Mouse (Mus musculus) cerebellum, adult 2 months (tissue): ENCODE data around the gene Myo9b. TPM values are rescaled to one million over a fixed set of nuclear protein-coding genes. Genes with fewer than 3 reads are reported as not detected.

Experiments
- DNase-seq, 2 experiments: peaks; one replicate each; pipeline ENCODE4 v3.0.0; 2021
- H3K27ac ChIP-seq: fragments of 200-500 bp; 2 replicates; pipeline ENCODE4 v1.5.1; 2012; ENCODE audit warnings: low read length, control low read depth, inconsistent platforms; ENCODE audit not compliant: insufficient read depth
- H3K27me3 ChIP-seq: fragments of 200-500 bp; 2 replicates; pipeline ENCODE4 v1.6.1; 2012; ENCODE audit warnings: inconsistent platforms, mild to moderate bottlenecking, low read length, moderate library complexity; ENCODE audit not compliant: control insufficient read depth, insufficient read depth
- H3K4me1 ChIP-seq: fragments of 200-500 bp; 2 replicates; pipeline ENCODE4 v1.6.1; 2011; ENCODE audit warnings: low read length; ENCODE audit not compliant: control insufficient read depth, insufficient read depth
- H3K4me3 ChIP-seq: fragments of 200-500 bp; replicated peaks from 2 replicates; pipeline ENCODE3; 2011; ENCODE audit warnings: mild to moderate bottlenecking, low read depth, low read length, control low read depth; ENCODE audit not compliant: insufficient read depth
- CTCF ChIP-seq: fragments of 200-500 bp; IDR thresholded peaks from 2 replicates; pipeline ENCODE4 v1.5.1; 2011; ENCODE audit warnings: low read depth, mild to moderate bottlenecking, control low read depth, low read length, moderate library complexity, borderline replicate concordance; ENCODE audit not compliant: insufficient read depth
- POLR2A ChIP-seq: fragments of 200-500 bp; IDR thresholded peaks from 2 replicates; pipeline ENCODE4 v1.6.1; 2011; ENCODE audit warnings: low read length, control low read depth, borderline replicate concordance; ENCODE audit not compliant: insufficient read depth
- WGBS: fragments of 180-500 bp; shearing (Covaris S2); methylation state at CpG from one replicate; pipeline ENCODE4 v1.1.7; 2018; 5-methylcytosine and 5-hydroxymethylcytosine counted together
- polyA plus RNA-seq: library from polyadenylated mRNA; depleted of rRNA; stranded (reverse); fragments of >200 nt; gene quantifications from 2 replicates; pipeline ENCODE4 v1.2.3, GENCODE M21; 2012

Myo9b gene
- polyA plus RNA-seq, 1 experiment: 28.9 TPM

GRCm38 (mm10) chr8:71351117-71351516, 78.6 kb downstream of the Myo9b start:
- H3K4me1 ChIP-seq: no peaks in the 10 kb centered on the region
- H3K4me3 ChIP-seq: no peak overlapping the region
- no peak overlapping the region for H3K27ac ChIP-seq
- H3K27me3 ChIP-seq: no peaks in the 10 kb centered on the region
- TF ChIP-seq POLR2A: no peak
- no peak for TF ChIP-seq CTCF
- 57% methylated on average over 3 of the region's 3 CpGs for WGBS
- DNase-seq: no peak

GRCm38 (mm10) chr8:71351520-71351919, 79.0 kb downstream of the Myo9b start:
- H3K4me1 ChIP-seq: no peaks in the 10 kb centered on the region
- H3K27ac ChIP-seq: no peak overlapping the region
- WGBS: 94% methylated on average over 1 of the region's 1 CpGs
- DNase-seq: no peak
- TF ChIP-seq POLR2A (no peak), CTCF (no peak)
- H3K4me3 ChIP-seq: no peak overlapping the region
- H3K27me3 ChIP-seq: no peaks in the 10 kb centered on the region

- 88% methylated on average over 3 of the region's 3 CpGs for WGBS
- no peaks in the 10 kb centered on the region for H3K27me3 ChIP-seq
- no peak overlapping the region for H3K4me3 ChIP-seq
- no peak for TF ChIP-seq POLR2A
- no peak for TF ChIP-seq CTCF
- DNase-seq: no peak
- H3K27ac ChIP-seq: no peak overlapping the region
- no peaks in the 10 kb centered on the region for H3K4me1 ChIP-seq
Observed at GRCm38 (mm10) chr8:71358026-71358425, 85.5 kb downstream of the Myo9b start.

DNA sequence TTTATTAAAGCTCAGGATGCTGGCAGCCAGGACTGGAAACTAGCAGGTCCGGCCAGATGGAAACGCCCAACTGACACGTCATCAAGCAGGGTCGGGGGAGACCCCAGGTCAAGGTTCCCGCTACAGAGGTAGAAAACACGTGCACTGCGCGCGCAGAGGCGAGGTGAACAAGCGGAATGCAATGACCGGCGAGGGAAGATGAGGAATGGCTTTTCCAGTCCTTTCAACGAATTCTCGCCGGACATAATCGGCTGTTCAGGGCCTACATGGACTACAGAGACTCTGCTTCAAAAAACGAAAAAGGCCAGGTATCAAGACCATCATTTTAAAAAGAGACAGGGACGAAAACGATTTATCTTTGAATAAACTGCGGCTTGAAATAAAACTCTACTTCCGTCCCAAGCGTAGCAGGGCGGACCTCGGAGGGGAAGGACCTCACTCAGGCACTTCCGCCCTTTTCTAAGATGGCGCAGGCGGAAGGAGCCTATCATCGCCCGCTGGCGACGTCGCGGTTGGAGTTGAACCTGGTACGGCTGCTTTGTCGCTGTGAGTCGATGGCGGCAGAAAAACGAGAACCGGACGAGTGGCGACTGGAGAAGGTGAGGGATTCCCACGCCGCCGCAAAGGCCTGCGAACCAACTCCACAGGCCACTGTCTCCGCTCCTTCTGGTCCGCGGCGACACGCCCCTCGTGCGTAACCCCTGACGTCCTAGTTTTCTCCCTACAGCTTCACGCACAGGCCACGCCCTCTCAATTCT, 94.4 kb downstream of the Myo9b start, which contains the start of gene Use1:
Use1 (plus strand) TSS at position 78 of the 758 bp plus-strand sequence.
- Histone ChIP-seq H3K4me1 (peaks cover 5% of the 10 kb centered on the region; the same call in 1 of the 2 replicates), H3K4me3 (peak within 1 kb of the TSS; percentile 60), H3K27me3 (no peaks in the 10 kb centered on the region), H3K27ac (peak within 1 kb of the TSS; percentile 71)
- TF ChIP-seq POLR2A (peak; percentile 73; the same call in 1 of the 2 replicates), CTCF (no peak)
- WGBS: under 1% methylated on average over 56 of the region's 56 CpGs
- DNase-seq: peak; percentile 92 to 93

- peaks cover 5% of the 10 kb centered on the region; the same call in 1 of the 2 replicates for H3K4me1 ChIP-seq
- H3K27me3 ChIP-seq: no peaks in the 10 kb centered on the region
- 23% methylated on average over 17 of the region's 17 CpGs for WGBS
- peak overlapping the region; percentile 62 for H3K27ac ChIP-seq
- peak overlapping the region; percentile 60 for H3K4me3 ChIP-seq
- TF ChIP-seq CTCF: no peak
- DNase-seq: peak in 1 of 2 experiments; percentile 50
Observed at GRCm38 (mm10) chr8:71367529-71368176, 95.1 kb downstream of the Myo9b start.

DNA sequence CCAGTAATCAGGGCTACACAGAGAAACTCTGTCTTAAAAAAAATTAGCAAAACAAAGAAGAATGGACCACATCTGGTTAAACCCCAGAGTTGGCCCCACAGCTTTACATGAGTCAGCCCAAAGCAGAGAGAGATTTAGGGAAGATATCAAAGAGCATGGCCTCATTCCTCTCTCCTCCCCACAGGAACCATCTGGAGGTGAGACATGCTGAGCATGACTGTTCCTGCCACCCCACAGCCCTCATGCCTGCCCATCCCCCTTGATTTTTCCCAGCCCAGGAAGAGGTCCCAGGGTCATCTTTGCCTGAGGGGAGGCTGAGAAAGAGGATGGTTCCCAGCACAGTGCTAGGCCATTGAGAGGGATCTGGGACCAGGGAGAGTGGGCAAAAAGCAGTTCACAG, 95.9 kb downstream of the Myo9b start:
- DNase-seq: no peak
- no peak for TF ChIP-seq CTCF
- H3K4me1 ChIP-seq: peaks cover 5% of the 10 kb centered on the region; the same call in 1 of the 2 replicates
- H3K27ac ChIP-seq: no peak overlapping the region
- H3K27me3 ChIP-seq: no peaks in the 10 kb centered on the region
- H3K4me3 ChIP-seq: no peak overlapping the region

GRCm38 (mm10) chr8:71369040-71369718, 96.7 kb downstream of the Myo9b start:
- TF ChIP-seq POLR2A: no peak
- H3K27ac ChIP-seq: no peak overlapping the region
- H3K4me1 ChIP-seq: peaks cover 5% of the 10 kb centered on the region; the same call in 1 of the 2 replicates
- H3K4me3 ChIP-seq: no peak overlapping the region
- H3K27me3 ChIP-seq: no peaks in the 10 kb centered on the region
- WGBS: 89% methylated on average over 10 of the region's 10 CpGs
- DNase-seq: no peak

GRCm38 (mm10) chr8:71370711-71371235, 98.3 kb downstream of the Myo9b start:
- peak in 1 of 2 experiments; percentile 37 for DNase-seq
- Histone ChIP-seq H3K4me3 (peak overlapping the region; percentile 98), H3K27me3 (no peaks in the 10 kb centered on the region), H3K27ac (peak overlapping the region; percentile 99; the same call in 1 of the 2 replicates), H3K4me1 (peaks cover 10% of the 10 kb centered on the region)
- 5% methylated on average over 5 of the region's 5 CpGs for WGBS
- no peak for TF ChIP-seq POLR2A
- TF ChIP-seq CTCF: no peak
